Mouse (Mus musculus): ENCODE results near the gene Elavl4. TPM values are rescaled to one million over a fixed set of nuclear protein-coding genes. Genes with fewer than 3 reads are reported as not detected.

Gene Elavl4
- total RNA-seq, 2 experiments from 2014 or later, result 2.4 to 3.1 TPM

DNA sequence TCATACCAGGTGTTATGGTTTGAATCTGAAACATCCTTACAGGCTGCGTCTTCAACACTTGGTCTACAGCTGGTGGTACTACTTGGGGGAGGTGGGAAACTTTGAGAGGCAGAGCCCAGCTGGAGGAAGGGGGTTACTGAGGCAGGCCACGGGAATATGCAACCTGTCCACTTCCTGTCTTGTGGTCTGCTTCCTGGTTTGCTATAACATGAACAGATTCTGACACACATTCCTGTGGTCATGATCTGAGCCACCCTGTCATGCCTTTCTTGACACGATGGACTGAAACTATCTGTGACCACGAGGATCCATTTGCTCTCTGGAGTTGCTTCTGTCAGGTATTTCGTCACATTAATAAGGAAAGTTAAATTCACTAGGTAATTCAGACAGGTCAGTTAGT lies 179.7 kb downstream of the Elavl4 start:
- DNase-seq (ENCODE audit: low spot score in 2 of 2), result no peak

DNA sequence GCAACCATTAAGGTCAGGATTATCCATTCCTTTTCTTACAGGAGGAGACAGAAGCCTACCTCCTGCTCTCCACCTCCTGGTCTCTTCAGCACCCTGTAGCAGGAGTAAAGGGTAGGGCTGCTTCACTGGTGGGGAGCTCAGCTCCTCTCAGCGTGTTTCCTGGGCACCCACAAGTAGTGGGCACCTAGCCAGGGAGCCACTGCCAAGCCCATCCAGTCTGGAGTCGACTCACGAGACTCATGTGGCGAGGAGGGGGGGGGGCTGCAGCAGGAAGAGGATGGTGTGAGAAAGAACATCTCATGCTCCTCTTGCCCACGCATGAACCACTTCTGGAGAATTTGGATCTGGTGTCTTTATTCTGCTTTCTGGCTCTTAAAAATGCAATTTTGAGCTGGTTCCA lies 186.5 kb downstream of the Elavl4 start:
- no peak for DNase-seq (ENCODE audit: low spot score in 2 of 2)

- DNase-seq (ENCODE audit: low spot score in 2 of 2), result no peak
These were observed 190.1 kb downstream of the Elavl4 start for GRCm38 (mm10) chr4:110161600-110161999.

- no peak for DNase-seq (ENCODE audit: low spot score in 2 of 2)
These were observed 194.1 kb downstream of the Elavl4 start for GRCm38 (mm10) chr4:110157515-110158159.

DNA sequence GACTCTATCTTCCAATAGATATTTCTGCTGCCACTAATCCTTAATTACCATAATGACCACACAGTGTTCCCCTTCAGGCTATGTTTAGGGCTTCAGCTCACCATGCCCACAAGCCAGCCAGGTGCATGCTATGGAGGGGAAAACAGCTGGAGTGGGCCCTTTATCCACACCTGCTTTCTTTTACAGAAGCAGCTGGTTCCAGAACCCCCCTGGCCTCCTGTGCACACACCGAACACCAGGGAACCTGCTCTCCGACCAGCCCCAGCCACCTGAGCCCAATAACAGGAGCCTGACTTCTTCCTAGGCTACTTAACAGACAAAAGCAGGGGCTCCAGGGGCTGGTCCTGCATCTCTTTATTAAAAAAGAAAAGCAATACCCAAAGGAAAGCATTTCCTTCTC lies 195.8 kb downstream of the Elavl4 start:
- no peak for DNase-seq (ENCODE audit: low spot score in 2 of 2)

Other genes starting within 250 kb of the Elavl4 start
- gene Agbl4, start 45.8 kb upstream of the Elavl4 start, total RNA-seq (2021), result 1 to 10 TPM in 1 of 2 experiments, under 1 TPM in 1; 0.96 to 1.3 TPM